Mouse (Mus musculus) midbrain, postnatal 0 days (tissue): ENCODE measurements at regions not wholly inside any gene's neighbourhood (a gene's known extent, or its start where the extent isn't known, plus 50 kb on each side); places are given as distances from the start of the nearest gene placed in this dataset.

Source experiments
- ATAC-seq: fragments of 200-750 bp; cut with Nextera tagmentation; 2 replicates; pipeline ENCODE4 v1.8.0; 2017; ENCODE audit warnings: moderate number of reproducible peaks, mild to moderate bottlenecking, moderate TSS enrichment, moderate library complexity; ENCODE audit not compliant: low FRiP score
- DNase-seq: peaks from one replicate; pipeline ENCODE4 v3.0.0-alpha.2; 2015; ENCODE audit warnings: low spot score
- H3K27ac ChIP-seq: fragments of 300-500 bp; sonication (generic); 2 replicates; pipeline ENCODE4 v1.5.1; 2014; ENCODE audit warnings: low read depth, mild to moderate bottlenecking, low read length, mixed read lengths
- H3K27me3 ChIP-seq: fragments of 300-500 bp; sonication (generic); 2 replicates; pipeline ENCODE4 v1.6.1; 2014; ENCODE audit warnings: low read length, control low read depth, mixed read lengths; ENCODE audit not compliant: insufficient read depth
- H3K36me3 ChIP-seq: fragments of 300-500 bp; sonication (generic); 2 replicates; pipeline ENCODE4 v1.6.1; 2014; ENCODE audit warnings: low read length, control low read depth, mixed read lengths; ENCODE audit not compliant: insufficient read depth
- H3K4me1 ChIP-seq: fragments of 300-500 bp; sonication (generic); 2 replicates; pipeline ENCODE4 v1.6.1; 2014; ENCODE audit warnings: mild to moderate bottlenecking, control low read depth, antibody characterized with exemption, low read length, mixed read lengths; ENCODE audit not compliant: insufficient read depth
- H3K4me2 ChIP-seq: fragments of 300-500 bp; sonication (generic); 2 replicates; pipeline ENCODE4 v1.6.1; 2014; ENCODE audit warnings: low read depth, mild to moderate bottlenecking, low read length, mixed read lengths; ENCODE audit not compliant: poor library complexity, severe bottlenecking
- H3K4me3 ChIP-seq: fragments of 300-500 bp; sonication (generic); 2 replicates; pipeline ENCODE4 v1.5.1; 2014; ENCODE audit warnings: low read depth, mild to moderate bottlenecking, low read length, moderate library complexity
- H3K9ac ChIP-seq: fragments of 300-500 bp; sonication (generic); replicated peaks from 2 replicates; pipeline ENCODE4 v1.6.1; 2014; ENCODE audit warnings: mild to moderate bottlenecking, low read length, moderate library complexity, mixed read lengths; ENCODE audit not compliant: poor library complexity, severe bottlenecking
- H3K9me3 ChIP-seq: fragments of 300-500 bp; sonication (generic); 2 replicates; pipeline ENCODE4 v1.6.1; 2016; ENCODE audit warnings: low read length, control low read depth
- CTCF ChIP-seq: IDR thresholded peaks from 2 replicates; pipeline ENCODE4 v1.5.1; 2016; ENCODE audit warnings: antibody characterized with exemption, mild to moderate bottlenecking
- WGBS: fragments of 180-500 bp; shearing (Covaris S2); extraction: QIAGEN DNeasy Blood & Tissue Kit; methylation state at CpG from one replicate; pipeline ENCODE4 v1.1.7; 2014; 5-methylcytosine and 5-hydroxymethylcytosine counted together

DNA sequence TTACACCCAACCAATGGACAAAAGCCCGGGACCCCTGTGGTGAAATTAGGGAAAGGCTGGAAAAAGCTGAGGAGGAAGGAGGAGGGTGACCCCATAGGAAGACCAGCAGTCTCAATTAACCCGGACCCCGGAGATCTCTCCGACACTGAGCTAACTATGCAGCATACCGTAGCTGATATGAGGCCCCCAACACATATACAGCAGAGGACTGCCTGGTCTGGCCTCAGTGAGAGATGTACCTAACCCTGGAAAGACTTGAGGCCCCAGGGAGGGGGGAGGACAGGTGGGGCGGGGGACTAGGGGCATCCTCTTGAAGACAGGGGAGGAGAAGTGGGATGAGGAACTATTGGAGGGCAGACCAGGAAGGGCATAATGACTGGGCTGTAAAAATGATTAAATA, 69.0 kb upstream of the Usp27x start:
- DNase-seq (no peak), ATAC-seq (no peak)
- Histone ChIP-seq H3K27ac (no peak overlapping the region), H3K9me3 (no peaks in the 10 kb centered on the region), H3K27me3 (no peaks in the 10 kb centered on the region), H3K4me2 (no peak overlapping the region), H3K4me3 (no peak overlapping the region), H3K9ac (no peak overlapping the region), H3K36me3 (no peaks in the 10 kb centered on the region), H3K4me1 (no peaks in the 10 kb centered on the region)
- no peak for TF ChIP-seq CTCF
- WGBS = 72% methylated on average over 6 of the region's 6 CpGs

DNA sequence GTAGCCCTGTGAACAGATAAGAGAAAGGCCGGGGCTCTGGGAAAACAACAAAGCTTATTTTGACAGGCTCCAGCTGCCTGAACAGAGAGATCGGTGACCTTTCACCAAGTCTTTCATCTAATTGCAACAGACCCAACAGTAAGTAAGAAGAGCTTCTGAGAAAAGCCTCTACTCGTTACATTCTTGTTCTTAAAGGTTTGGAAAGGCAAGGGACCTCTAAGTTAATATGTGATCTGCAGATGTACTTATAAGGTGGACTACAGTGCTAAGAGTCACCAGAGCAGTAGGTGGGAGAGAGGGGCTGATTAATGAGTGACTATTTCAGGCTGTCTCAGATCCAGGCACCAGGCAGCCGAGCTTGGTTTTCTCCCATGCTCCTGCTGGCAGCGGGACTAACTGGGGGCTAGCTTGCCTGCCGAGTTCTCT, 68.4 kb upstream of the Usp27x start:
- H3K4me1 ChIP-seq = no peaks in the 10 kb centered on the region
- ATAC-seq (no peak), DNase-seq (no peak)
- no peak overlapping the region for H3K27ac ChIP-seq
- TF ChIP-seq CTCF = no peak
- WGBS = 30% methylated on average over 6 of the region's 6 CpGs
- H3K27me3 ChIP-seq = no peaks in the 10 kb centered on the region
- no peak overlapping the region for H3K9ac ChIP-seq
- no peaks in the 10 kb centered on the region for H3K36me3 ChIP-seq
- H3K4me3 ChIP-seq = no peak overlapping the region
- no peaks in the 10 kb centered on the region for H3K9me3 ChIP-seq
- no peak overlapping the region for H3K4me2 ChIP-seq

DNA sequence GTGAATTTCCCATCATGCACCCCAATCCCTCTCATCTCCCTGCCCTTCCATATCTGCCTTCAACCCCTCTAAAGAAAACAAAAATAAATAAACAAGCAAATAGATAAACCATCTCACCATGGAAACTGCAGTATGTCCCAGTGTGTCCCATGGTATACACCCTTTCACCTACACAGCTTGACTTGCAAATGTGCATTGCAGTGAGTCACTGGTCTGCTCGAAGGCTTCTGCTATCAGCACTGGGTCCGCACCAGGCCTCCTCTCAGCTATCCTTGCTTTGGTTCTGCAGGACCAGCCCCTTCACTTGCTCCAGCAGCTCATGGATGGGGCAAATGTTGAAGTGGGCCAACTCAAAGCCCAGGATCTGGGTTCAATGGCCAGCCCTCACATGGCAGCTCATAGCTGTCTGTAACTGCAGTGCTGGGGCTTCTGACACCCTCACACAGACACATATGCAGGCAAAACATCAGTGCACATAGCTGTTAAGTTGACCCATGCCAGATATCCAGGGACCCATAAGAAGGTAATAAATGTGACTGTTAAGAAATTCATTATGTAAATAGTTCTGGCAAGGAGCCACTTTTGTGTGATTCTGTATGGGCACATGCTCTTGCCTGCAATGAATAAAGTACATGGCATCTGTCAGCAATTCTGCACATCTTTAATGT, 59.9 kb upstream of the Usp27x start:
- no peak for ATAC-seq
- no peak overlapping the region for H3K9ac ChIP-seq
- H3K36me3 ChIP-seq = no peaks in the 10 kb centered on the region
- H3K27me3 ChIP-seq = no peaks in the 10 kb centered on the region
- no peak for TF ChIP-seq CTCF
- no peaks in the 10 kb centered on the region for H3K9me3 ChIP-seq
- H3K27ac ChIP-seq = no peak overlapping the region
- 80% methylated on average over 2 of the region's 2 CpGs for WGBS
- DNase-seq = no peak
- H3K4me2 ChIP-seq = no peak overlapping the region
- no peaks in the 10 kb centered on the region for H3K4me1 ChIP-seq
- no peak overlapping the region for H3K4me3 ChIP-seq

GRCm38 (mm10) chrX:7434268-7434667, 58.6 kb upstream of the Usp27x start:
- DNase-seq (no peak), ATAC-seq (no peak)
- WGBS = 67% methylated on average over 2 of the region's 2 CpGs
- no peak overlapping the region for H3K4me2 ChIP-seq
- no peaks in the 10 kb centered on the region for H3K27me3 ChIP-seq
- H3K4me1 ChIP-seq = no peaks in the 10 kb centered on the region
- no peaks in the 10 kb centered on the region for H3K36me3 ChIP-seq
- no peak overlapping the region for H3K9ac ChIP-seq
- H3K4me3 ChIP-seq = no peak overlapping the region
- no peak overlapping the region for H3K27ac ChIP-seq
- no peaks in the 10 kb centered on the region for H3K9me3 ChIP-seq
- TF ChIP-seq CTCF = no peak

- no peaks in the 10 kb centered on the region for H3K4me1 ChIP-seq
- WGBS = 94% methylated on average over 1 of the region's 1 CpGs
Measured at GRCm38 (mm10) chrX:7430456-7430855, 54.8 kb upstream of the Usp27x start.

DNA sequence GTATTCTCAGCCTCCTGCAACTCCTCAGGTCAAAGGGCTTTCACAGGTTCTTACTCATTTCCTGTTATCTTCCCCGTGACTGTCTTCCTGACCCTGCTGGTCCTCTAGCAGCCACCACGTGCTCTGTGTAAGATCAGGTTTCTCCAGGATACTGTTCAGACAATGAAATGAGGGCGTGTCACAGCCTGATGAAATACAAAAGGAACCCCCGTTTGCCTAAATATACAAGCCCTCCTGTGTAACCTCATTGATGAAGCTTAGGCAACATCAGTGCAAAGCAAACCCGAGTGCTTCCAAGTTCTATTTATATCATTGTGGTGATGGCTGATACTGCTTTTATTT, 53.9 kb upstream of the Usp27x start:
- Histone ChIP-seq H3K36me3 (no peaks in the 10 kb centered on the region), H3K9ac (no peak overlapping the region), H3K27ac (no peak overlapping the region), H3K27me3 (no peaks in the 10 kb centered on the region), H3K9me3 (no peaks in the 10 kb centered on the region), H3K4me1 (no peaks in the 10 kb centered on the region), H3K4me3 (no peak overlapping the region), H3K4me2 (no peak overlapping the region)
- no peak for TF ChIP-seq CTCF
- ATAC-seq (no peak), DNase-seq (no peak)
- 23% methylated on average over 5 of the region's 5 CpGs for WGBS

More at GRCm38 (mm10) chrX:7430456-7430855, 54.8 kb upstream of the Usp27x start:
- Histone ChIP-seq H3K27ac (no peak overlapping the region), H3K27me3 (no peaks in the 10 kb centered on the region), H3K4me2 (no peak overlapping the region), H3K36me3 (no peaks in the 10 kb centered on the region), H3K4me3 (no peak overlapping the region), H3K9me3 (no peaks in the 10 kb centered on the region), H3K9ac (no peak overlapping the region)
- DNase-seq (no peak), ATAC-seq (no peak)
- TF ChIP-seq CTCF = no peak
